Mouse (Mus musculus) olfactory bulb, adult 2 months (tissue): ENCODE measurements at regions not wholly inside any gene's neighbourhood (a gene's known extent, or its start where the extent isn't known, plus 50 kb on each side); places are given as distances from the start of the nearest gene placed in this dataset.

Experiments
- CTCF ChIP-seq: fragments of 200-500 bp; IDR thresholded peaks from 2 replicates; pipeline ENCODE4 v1.5.1; 2012; ENCODE audit warnings: low read depth, mild to moderate bottlenecking, low read length, moderate library complexity; ENCODE audit not compliant: insufficient read depth
- POLR2A ChIP-seq: fragments of 200-500 bp; IDR thresholded peaks from 2 replicates; pipeline ENCODE4 v1.6.1; 2012; ENCODE audit warnings: mild to moderate bottlenecking, low read depth, low read length, moderate library complexity; ENCODE audit not compliant: insufficient read depth

- no peak for TF ChIP-seq POLR2A
- no peak for TF ChIP-seq CTCF
Observed at GRCm38 (mm10) chr1:7454931-7455330, 2647.2 kb downstream of the Gm37988 start.
